Mouse (Mus musculus) liver, embryonic 12.5 days (tissue): ENCODE results near the gene Colec11. TPM values are rescaled to one million over a fixed set of nuclear protein-coding genes. Genes with fewer than 3 reads are reported as not detected.

Experiments
- ATAC-seq: fragments of 200-750 bp; cut with Nextera tagmentation; 2 replicates; pipeline ENCODE4 v1.8.0; 2017; ENCODE audit warnings: moderate number of reproducible peaks, mild to moderate bottlenecking, moderate library complexity
- H3K27ac ChIP-seq: fragments of 300-500 bp; sonication (generic); 2 replicates; pipeline ENCODE4 v1.5.1; 2016; ENCODE audit warnings: mild to moderate bottlenecking
- H3K27me3 ChIP-seq: fragments of 300-500 bp; sonication (generic); replicated peaks from 2 replicates; pipeline ENCODE4 v1.6.1; 2016; ENCODE audit warnings: mild to moderate bottlenecking, moderate library complexity
- H3K36me3 ChIP-seq: fragments of 300-500 bp; sonication (generic); 2 replicates; pipeline ENCODE4 v1.6.1; 2016; ENCODE audit warnings: mild to moderate bottlenecking, moderate library complexity
- H3K4me1 ChIP-seq: fragments of 300-500 bp; sonication (generic); 2 replicates; pipeline ENCODE4 v1.6.1; 2016
- H3K4me2 ChIP-seq: fragments of 300-500 bp; sonication (generic); 2 replicates; pipeline ENCODE4 v1.6.1; 2016; ENCODE audit warnings: mild to moderate bottlenecking, moderate library complexity
- H3K4me3 ChIP-seq: fragments of 300-500 bp; sonication (generic); 2 replicates; pipeline ENCODE4 v1.5.1; 2016; ENCODE audit warnings: mild to moderate bottlenecking, moderate library complexity
- H3K9ac ChIP-seq: fragments of 300-500 bp; sonication (generic); 2 replicates; pipeline ENCODE4 v1.6.1; 2016; ENCODE audit warnings: mild to moderate bottlenecking, moderate library complexity
- H3K9me3 ChIP-seq: fragments of 300-500 bp; sonication (generic); replicated peaks from 2 replicates; pipeline ENCODE4 v1.6.1; 2016; ENCODE audit warnings: mild to moderate bottlenecking, moderate library complexity
- WGBS: fragments of 180-500 bp; shearing (Covaris S2); methylation state at CpG from one replicate; pipeline ENCODE4 v1.1.7; 2016; ENCODE audit not compliant: insufficient replicate concordance; 5-methylcytosine and 5-hydroxymethylcytosine counted together
- polyA plus RNA-seq: library from polyadenylated mRNA; unstranded; fragments of >200 nt; fragmentation: Nextera tagmentation; extraction: Ambion mirVana; gene quantifications from 2 replicates; pipeline ENCODE4 v1.2.1, GENCODE M21; 2016

Colec11 gene
- polyA plus RNA-seq, 1 experiment from 2014 or later = 18.0 TPM

- Histone ChIP-seq H3K27me3 (peaks cover 5% of the 10 kb centered on the region; the same call in 1 of the 2 replicates), H3K9ac (no peak overlapping the region), H3K36me3 (no peaks in the 10 kb centered on the region), H3K27ac (no peak overlapping the region), H3K4me1 (no peaks in the 10 kb centered on the region), H3K4me2 (no peak overlapping the region), H3K9me3 (no peaks in the 10 kb centered on the region), H3K4me3 (no peak overlapping the region)
- 24% methylated on average over 3 of the region's 3 CpGs for whole genome bisulfite sequencing
- ATAC-seq = no peak
Observed at GRCm38 (mm10) chr12:28598110-28598509, 25.1 kb downstream of the Colec11 start.

- Histone ChIP-seq H3K4me1 (no peaks in the 10 kb centered on the region), H3K4me2 (no peak overlapping the region), H3K36me3 (no peaks in the 10 kb centered on the region), H3K27ac (no peak overlapping the region), H3K27me3 (peaks cover 5% of the 10 kb centered on the region; the same call in 1 of the 2 replicates), H3K9me3 (no peaks in the 10 kb centered on the region), H3K9ac (no peak overlapping the region), H3K4me3 (no peak overlapping the region)
- WGBS = 60% methylated on average over 9 of the region's 9 CpGs
- no peak for ATAC-seq
Observed at GRCm38 (mm10) chr12:28597699-28598098, 25.5 kb downstream of the Colec11 start.

- H3K27ac ChIP-seq = no peak overlapping the region
- no peaks in the 10 kb centered on the region for H3K4me1 ChIP-seq
- no peaks in the 10 kb centered on the region for H3K9me3 ChIP-seq
- no peak overlapping the region for H3K9ac ChIP-seq
- H3K36me3 ChIP-seq = no peaks in the 10 kb centered on the region
- no peak overlapping the region for H3K4me2 ChIP-seq
- no peaks in the 10 kb centered on the region for H3K27me3 ChIP-seq
- no peak for ATAC-seq
- H3K4me3 ChIP-seq = no peak overlapping the region
Observed at GRCm38 (mm10) chr12:28596851-28597250, 26.3 kb downstream of the Colec11 start.

DNA sequence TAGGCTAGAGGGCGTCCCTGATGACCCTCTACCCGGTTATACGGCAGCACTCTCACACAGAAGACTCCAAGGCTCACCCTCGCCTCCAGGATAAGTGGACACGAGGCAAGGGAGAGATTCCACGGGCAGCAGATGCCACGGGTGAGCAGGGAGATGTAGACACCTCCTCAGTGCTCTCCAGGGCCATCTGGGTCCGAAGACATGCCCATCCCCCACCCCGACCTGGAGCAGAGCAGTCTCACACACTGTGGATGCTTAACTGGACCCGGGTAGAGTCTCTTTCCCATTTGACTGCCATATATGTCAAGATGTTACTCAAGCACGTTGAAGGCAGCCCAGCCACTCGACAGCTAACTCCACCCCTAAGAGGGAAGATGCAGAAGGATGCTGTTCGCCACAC lies 32.7 kb downstream of the Colec11 start:
- H3K27ac ChIP-seq = no peak overlapping the region
- WGBS = 33% methylated on average over 13 of the region's 13 CpGs
- no peaks in the 10 kb centered on the region for H3K4me1 ChIP-seq
- H3K27me3 ChIP-seq = peaks cover 37% of the 10 kb centered on the region
- H3K9ac ChIP-seq = no peak overlapping the region
- H3K4me3 ChIP-seq = no peak overlapping the region
- ATAC-seq = no peak
- no peaks in the 10 kb centered on the region for H3K36me3 ChIP-seq
- H3K4me2 ChIP-seq = no peak overlapping the region
- H3K9me3 ChIP-seq = no peaks in the 10 kb centered on the region

DNA sequence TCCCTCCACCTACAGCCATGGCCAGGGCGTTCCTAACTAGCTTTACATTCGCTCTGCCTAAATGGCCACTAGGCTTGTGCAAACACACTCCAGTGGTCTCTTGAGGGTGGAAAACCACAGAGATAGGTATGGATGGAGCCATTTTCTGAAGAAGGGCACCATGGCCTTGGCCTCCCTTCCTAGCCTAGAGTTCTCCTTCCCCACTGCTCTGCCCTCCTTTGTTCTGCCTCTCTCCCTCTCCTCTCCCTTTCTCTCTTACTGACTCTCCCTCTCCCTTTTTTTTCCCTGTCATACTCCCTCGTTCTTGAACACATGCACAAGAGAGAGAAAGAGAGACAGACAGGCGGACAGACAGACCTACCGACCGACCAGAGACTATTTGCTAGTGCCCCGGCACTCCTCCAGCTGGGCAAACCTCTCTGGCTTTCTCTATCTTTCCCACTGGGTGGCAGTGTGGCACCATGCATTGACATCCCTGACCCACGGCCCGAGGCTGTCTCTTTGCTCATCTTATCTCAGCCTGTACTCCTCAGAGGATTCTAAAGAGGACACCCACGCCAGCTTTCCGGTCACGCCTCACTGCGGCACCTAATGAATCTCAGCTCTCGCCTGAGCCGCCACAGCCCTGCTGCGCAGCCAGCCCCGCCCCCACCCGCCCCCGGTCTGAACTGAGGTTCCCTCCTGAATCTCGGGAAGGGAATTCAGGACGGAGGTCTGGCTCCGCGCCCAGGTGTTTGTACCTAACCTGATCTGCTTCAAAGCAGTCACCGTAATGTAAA lies 33.9 kb downstream of the Colec11 start:
- H3K9ac ChIP-seq = no peak overlapping the region

GRCm38 (mm10) chr12:28587949-28588348 lies 35.2 kb downstream of the Colec11 start:
- Histone ChIP-seq H3K4me1 (no peaks in the 10 kb centered on the region), H3K4me2 (no peak overlapping the region), H3K9ac (no peak overlapping the region), H3K27me3 (peaks cover 38% of the 10 kb centered on the region), H3K4me3 (no peak overlapping the region), H3K9me3 (no peaks in the 10 kb centered on the region), H3K27ac (no peak overlapping the region), H3K36me3 (no peaks in the 10 kb centered on the region)
- WGBS = 71% methylated on average over 6 of the region's 6 CpGs
- ATAC-seq = no peak

More for the DNA sequence above, 33.9 kb downstream of the Colec11 start:
- Histone ChIP-seq H3K36me3 (no peaks in the 10 kb centered on the region), H3K4me1 (no peaks in the 10 kb centered on the region), H3K9me3 (no peaks in the 10 kb centered on the region), H3K4me2 (peak overlapping the region; percentile 61), H3K4me3 (peak overlapping the region; percentile 35), H3K27me3 (peaks cover 38% of the 10 kb centered on the region), H3K27ac (no peak overlapping the region)
- 8% methylated on average over 24 of the region's 24 CpGs for WGBS
- ATAC-seq = peak; percentile 83

DNA sequence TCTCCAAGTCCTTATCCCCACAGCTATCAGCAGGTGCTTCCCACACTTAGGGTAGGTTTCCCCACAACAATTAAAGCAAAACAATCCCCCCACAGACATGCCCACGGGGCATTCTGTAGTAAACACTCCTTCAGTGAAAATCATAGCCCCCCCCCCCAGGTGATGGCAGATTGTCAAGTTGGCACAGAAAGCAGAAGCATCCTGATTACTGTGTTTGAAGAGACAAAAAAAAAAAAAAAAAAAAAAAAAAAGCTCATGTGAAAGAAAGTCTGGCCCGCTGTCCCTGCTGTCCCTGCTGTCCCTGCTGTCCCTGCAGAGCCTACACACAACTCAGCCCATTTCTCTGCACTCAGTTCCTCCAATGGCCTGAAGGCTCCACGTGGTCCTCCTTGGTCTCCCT lies 39.1 kb downstream of the Colec11 start:
- peaks cover 14% of the 10 kb centered on the region for H3K27me3 ChIP-seq
- no peaks in the 10 kb centered on the region for H3K9me3 ChIP-seq
- no peak overlapping the region for H3K4me2 ChIP-seq
- H3K4me1 ChIP-seq = no peaks in the 10 kb centered on the region
- no peak overlapping the region for H3K27ac ChIP-seq
- no peaks in the 10 kb centered on the region for H3K36me3 ChIP-seq
- no peak overlapping the region for H3K9ac ChIP-seq
- no peak overlapping the region for H3K4me3 ChIP-seq
- ATAC-seq = no peak
- 31% methylated on average over 3 of the region's 3 CpGs for WGBS

GRCm38 (mm10) chr12:28582423-28582822 lies 40.8 kb downstream of the Colec11 start, which contains the start of gene Allc:
Gene Allc (minus strand): TSS chr12:28582523.
- Histone ChIP-seq H3K9me3 (no peaks in the 10 kb centered on the region), H3K9ac (no peak within 1 kb of the TSS), H3K4me1 (no peaks in the 10 kb centered on the region), H3K27me3 (peaks cover 7% of the 10 kb centered on the region; the same call in 1 of the 2 replicates), H3K4me2 (no peak within 1 kb of the TSS), H3K4me3 (no peak within 1 kb of the TSS), H3K36me3 (no peaks in the 10 kb centered on the region), H3K27ac (no peak within 1 kb of the TSS)
- 73% methylated on average over 8 of the region's 8 CpGs for WGBS
- no peak for ATAC-seq

DNA sequence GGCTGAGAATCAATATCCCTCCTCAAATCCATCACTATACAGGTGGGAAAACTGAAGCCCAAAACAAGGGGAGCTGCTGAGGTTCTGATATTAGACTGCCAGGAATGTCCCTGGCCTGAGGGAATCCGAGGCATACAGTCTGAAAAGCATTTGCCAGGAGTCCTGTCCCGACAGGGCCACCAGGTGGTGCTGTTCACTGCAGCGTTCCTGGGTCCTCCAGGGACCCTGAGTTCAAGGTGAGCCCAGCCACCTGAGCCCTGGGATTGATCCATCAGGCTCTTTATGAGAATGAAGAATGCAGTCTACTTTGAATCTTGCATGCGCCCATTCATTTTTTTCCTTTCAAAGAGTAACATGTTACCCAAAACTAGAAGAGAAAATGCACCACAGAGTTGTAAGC lies 44.0 kb downstream of the Colec11 start:
- WGBS = 28% methylated on average over 4 of the region's 4 CpGs
- Histone ChIP-seq H3K9me3 (no peaks in the 10 kb centered on the region), H3K4me1 (no peaks in the 10 kb centered on the region)

GRCm38 (mm10) chr12:28578147-28578546 lies 45.0 kb downstream of the Colec11 start:
- peak; percentile 27; the same call in 1 of the 2 replicates for ATAC-seq
- no peaks in the 10 kb centered on the region for H3K36me3 ChIP-seq
- H3K27ac ChIP-seq = no peak overlapping the region
- no peaks in the 10 kb centered on the region for H3K4me1 ChIP-seq
- no peaks in the 10 kb centered on the region for H3K27me3 ChIP-seq
- no peak overlapping the region for H3K4me2 ChIP-seq
- H3K9ac ChIP-seq = no peak overlapping the region
- 31% methylated on average over 3 of the region's 3 CpGs for WGBS
- H3K4me3 ChIP-seq = no peak overlapping the region
- no peaks in the 10 kb centered on the region for H3K9me3 ChIP-seq

More for the DNA sequence above, 44.0 kb downstream of the Colec11 start:
- no peak for ATAC-seq
- no peaks in the 10 kb centered on the region for H3K27me3 ChIP-seq
- no peak overlapping the region for H3K9ac ChIP-seq
- H3K4me3 ChIP-seq = no peak overlapping the region
- no peak overlapping the region for H3K27ac ChIP-seq
- no peaks in the 10 kb centered on the region for H3K36me3 ChIP-seq
- no peak overlapping the region for H3K4me2 ChIP-seq

DNA sequence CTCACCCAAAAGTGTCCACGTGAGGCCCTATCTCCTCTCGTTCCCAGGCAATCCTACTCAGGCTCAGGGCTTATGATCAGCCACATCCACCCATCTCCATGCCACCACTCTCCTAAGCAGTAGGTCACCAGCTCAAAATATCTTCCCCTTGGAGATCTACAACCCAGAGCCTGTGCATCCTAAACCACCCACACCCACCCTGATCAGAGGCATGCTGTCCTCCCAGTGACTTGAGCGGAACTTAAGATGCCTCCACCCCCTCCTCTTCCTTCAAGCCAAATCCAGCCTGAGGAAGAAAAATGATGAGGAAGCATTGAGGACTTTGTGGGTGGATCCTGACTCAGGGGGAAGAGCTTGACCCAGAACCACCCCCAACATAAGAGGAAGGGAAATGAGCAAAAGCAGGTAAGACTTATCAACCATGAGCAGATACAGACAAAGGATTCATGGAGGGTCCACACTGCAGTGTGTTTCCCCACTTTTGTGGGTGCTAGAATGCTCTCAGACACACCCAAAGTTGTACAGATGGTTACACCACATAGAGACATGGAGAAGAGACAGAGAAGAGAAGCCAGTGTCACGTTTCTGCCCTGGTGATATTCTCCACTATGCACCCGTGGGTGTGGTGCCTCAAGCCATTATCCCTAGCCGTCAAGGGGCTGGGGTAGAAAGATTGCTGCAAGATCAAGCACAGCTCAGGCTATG lies 47.7 kb downstream of the Colec11 start:
- whole genome bisulfite sequencing = 52% methylated on average over 6 of the region's 6 CpGs

DNA sequence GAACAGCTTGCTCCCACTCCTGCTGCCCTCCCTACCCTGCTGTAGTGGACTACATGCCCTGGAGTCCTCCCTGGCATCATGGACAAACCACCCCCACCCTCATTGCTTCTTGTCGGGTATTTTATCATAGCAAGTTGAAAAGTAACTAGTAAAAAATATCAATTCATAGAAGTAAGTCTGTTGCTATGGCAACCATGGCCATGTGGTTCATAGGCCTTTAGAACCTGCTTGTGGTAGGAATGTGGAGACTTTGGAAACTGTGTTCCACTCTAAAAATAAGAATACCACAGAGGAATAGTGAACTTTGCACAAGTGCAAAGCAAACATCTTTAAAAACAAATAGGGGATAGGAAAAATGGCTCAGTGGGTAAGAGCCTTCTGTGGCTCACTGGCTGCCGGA lies 50.9 kb downstream of the Colec11 start:
- Histone ChIP-seq H3K4me2 (no peak overlapping the region), H3K9ac (no peak overlapping the region), H3K36me3 (no peaks in the 10 kb centered on the region), H3K4me1 (no peaks in the 10 kb centered on the region), H3K4me3 (no peak overlapping the region), H3K27ac (no peak overlapping the region), H3K9me3 (no peaks in the 10 kb centered on the region), H3K27me3 (no peaks in the 10 kb centered on the region)
- 72% methylated on average over 2 of the region's 2 CpGs for WGBS
- no peak for ATAC-seq

More for the DNA sequence above, 47.7 kb downstream of the Colec11 start:
- Histone ChIP-seq H3K36me3 (no peaks in the 10 kb centered on the region), H3K9me3 (no peaks in the 10 kb centered on the region), H3K27ac (no peak overlapping the region), H3K4me1 (no peaks in the 10 kb centered on the region), H3K4me3 (no peak overlapping the region), H3K27me3 (no peaks in the 10 kb centered on the region), H3K9ac (no peak overlapping the region), H3K4me2 (no peak overlapping the region)
- ATAC-seq = no peak
